Mouse (Mus musculus): ENCODE results near the gene Armc10. TPM values are rescaled to one million over a fixed set of nuclear protein-coding genes. Genes with fewer than 3 reads are reported as not detected.
"Not testable (repeated sequence)": the region's sequence is repeated elsewhere in the genome, so short reads cannot be mapped to it uniquely, and the experiment has no call there.

Armc10 gene
- total RNA-seq, 2 experiments from 2014 or later = 9.9 to 10.1 TPM

DNA sequence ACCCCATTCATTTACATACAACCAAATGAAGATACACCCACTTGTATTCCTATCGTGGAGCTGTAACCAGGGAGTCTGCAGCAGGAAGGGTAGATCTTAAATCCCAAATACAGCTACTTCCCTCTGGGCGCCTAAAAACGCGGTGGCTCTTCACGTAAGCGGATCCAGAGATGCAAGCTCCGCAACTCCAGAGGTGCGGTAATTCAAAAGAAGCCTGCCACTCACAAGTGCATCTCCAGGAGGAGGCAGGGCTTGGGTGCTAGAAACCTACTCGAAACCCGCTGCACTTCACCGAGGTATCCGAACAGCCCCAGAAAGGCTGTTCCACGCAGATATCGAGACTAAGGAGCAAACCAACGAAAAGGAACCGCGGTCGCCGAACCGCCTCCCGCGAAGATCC, 55.3 kb downstream of the Armc10 start:
- intact Hi-C loops (cut with DNase I) = loop anchor here (2.0 kb wide), 1 partner anchor 34 kb away; no protein-coding TSS in a partner anchor
- no peak for DNase-seq

DNA sequence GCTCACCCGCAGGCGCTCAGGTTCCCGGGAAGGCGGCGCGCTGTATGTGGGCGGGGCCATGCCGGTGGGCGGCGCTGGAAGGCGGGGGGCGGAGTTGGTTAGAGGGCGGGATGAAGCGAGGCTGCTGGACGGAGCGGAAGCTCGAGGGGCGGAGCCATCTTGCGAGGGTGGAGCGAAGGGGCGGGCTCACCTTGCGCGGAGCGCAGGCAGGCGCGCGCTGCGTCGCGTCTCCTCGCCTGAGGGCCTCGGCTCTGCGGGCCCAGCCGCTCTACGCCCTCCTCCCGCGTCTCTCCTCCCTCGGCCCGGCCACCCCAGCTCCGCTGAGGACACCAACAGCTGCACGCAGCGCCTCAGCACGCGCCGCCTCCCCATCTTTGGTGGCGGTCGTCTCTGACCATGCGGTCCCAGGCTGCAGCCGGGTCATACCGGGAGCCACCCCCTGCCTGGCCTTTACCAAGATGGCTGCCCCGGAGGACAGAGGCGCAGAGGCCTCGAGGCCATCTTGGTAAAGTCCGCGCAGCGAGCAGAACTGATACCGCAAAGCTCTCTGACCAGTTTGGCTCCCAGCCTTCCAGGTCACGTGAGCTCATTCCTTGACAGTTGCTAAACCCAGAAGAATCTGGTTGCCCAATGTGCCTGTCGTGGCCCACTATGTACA, 55.9 kb downstream of the Armc10 start, which contains the start of gene Napepld:
Napepld (minus strand) TSS at position 46 of the 658 bp plus-strand sequence.
- peak; percentile 99 to 100 for DNase-seq
- intact Hi-C loops (cut with DNase I) = loop anchor here (2.0 kb wide), 1 partner anchor 33 kb away; no protein-coding TSS in a partner anchor

DNA sequence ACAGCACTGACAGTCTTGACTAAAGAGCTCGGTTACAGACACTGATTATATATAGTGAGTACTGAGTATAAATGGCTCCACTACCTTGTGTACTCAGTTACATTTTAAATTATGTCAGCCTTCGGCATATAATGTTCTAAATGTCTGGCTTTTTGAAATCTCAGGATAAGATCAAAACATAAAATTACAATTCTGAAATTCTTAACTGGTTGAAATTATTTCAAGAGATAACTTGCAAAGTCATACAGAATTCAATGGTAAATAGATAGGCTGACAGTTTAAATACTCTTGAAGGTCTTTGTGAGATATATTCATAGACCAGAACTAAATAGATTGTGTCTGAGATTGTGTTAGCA, 56.4 kb downstream of the Armc10 start:
- DNase-seq = no peak
- intact Hi-C loops (cut with DNase I) = no loop called here

DNA sequence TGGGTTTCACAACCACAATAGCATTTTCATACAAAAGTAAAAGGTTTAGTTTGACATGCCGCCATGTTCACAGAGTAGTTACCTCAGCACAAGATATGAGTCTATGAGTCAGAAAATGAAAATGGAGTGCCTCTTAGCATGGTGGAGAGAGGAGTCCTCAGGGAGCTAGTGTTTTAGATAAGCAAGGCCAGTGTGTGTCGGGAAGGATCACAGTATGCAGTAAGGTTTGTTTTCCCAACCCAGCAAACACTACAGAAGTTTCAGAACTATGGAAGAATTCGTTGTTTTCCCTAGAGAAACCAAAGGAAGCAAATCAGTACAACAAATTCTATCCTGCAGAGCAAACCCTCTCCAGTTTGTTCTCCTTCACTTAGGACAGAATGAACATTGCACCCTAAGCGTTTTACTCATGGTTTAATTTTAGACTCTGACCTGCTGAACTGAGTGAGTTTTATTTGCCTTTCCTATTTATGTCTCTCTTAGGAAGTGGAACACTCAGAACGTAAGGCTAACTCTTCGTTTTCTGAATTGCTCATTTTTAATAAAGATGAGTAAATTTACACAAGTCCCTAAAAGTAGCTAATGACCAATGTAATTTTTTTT, 57.4 kb downstream of the Armc10 start:
- intact Hi-C loops (cut with DNase I) = no loop called here
- DNase-seq = peak in 1 of 2 experiments; percentile 6

DNA sequence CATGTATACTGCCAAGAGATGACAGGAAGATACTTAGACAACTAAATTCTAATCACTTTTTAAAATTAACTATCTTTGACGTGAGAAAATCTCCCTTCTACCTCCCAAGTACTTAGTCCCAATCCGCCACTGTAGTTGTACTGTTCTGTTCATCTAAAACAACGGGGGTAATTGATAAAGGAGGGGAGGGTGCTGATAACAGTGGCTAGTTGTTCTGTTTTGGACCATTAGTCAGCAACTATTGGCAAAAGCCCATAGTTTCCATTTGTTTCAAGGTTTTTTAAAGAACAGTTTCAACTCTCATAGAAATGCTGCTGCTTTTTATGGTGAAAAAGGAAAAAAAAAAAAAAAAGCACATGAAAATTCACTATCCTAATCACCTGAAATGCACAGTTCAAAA, 58.1 kb downstream of the Armc10 start:
- intact Hi-C loops (cut with DNase I) = no loop called here
- DNase-seq = no peak

DNA sequence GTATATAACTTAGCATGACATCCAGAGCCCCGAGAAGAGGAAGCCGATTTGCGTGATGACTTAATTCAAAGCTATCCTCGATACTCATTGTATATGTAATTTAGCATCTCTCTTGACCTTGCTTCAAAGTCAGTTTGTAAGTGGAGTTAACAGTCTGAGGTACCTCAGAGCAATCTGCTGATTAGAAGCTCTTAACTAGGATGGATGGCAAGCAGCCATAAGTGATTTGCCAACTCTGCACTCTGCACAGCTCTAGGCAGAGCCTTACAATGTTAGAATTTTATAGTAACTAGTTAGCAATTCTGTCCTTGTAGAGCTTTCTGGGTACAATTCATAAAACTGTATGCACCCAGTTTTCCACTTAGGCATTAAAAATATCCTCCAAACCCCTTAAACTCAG, 60.9 kb downstream of the Armc10 start:
- no peak for DNase-seq
- intact Hi-C loops (cut with DNase I) = no loop called here

DNA sequence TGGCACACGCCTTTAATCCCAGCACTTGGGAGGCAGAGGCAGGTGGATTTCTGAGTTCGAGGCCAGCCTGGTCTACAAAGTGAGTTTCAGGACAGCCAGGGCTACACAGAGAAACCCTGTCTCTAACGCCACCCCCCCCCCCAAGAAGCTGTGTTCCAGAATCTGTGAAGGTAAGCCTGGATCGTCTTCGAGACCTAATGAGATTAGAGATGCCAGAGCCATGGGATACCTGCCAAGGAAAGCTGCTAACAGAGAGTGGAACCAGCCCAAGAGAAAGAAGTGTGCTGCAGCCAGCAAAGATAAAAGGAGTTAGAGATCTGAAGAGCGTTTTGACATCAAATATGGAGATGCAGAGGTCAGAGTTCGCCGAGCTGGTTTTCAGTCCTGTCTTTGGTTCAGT, 62.4 kb downstream of the Armc10 start:
- intact Hi-C loops (cut with DNase I) = not testable (repeated sequence)

More for the DNA sequence above, 62.4 kb downstream of the Armc10 start:
- not testable (repeated sequence) for DNase-seq

Other genes starting within 250 kb of the Armc10 start
- gene Ccdc146, start 221.1 kb upstream of the Armc10 start, total RNA-seq (2021) = 1 to 10 TPM; 2.8 to 3.8 TPM
- gene Fam185a, start 220.9 kb upstream of the Armc10 start, total RNA-seq (2021) = 10 to 100 TPM; 11.5 to 12.9 TPM
- gene Lrrc17, start 102.3 kb upstream of the Armc10 start, total RNA-seq (2021) = 1 to 10 TPM; 6.3 to 8.4 TPM
- under 1 TPM; 0.14 to 0.15 TPM for gene Fbxl13, start 179 bp upstream of the Armc10 start, total RNA-seq (2021)
- gene Napepld, start 55.6 kb downstream of the Armc10 start, total RNA-seq (2021) = 1 to 10 TPM; 4.0 to 4.3 TPM
- 100 to 1,000 TPM; 220 to 223 TPM for gene Pmpcb, start 91.3 kb downstream of the Armc10 start, total RNA-seq (2021)
- 10 to 100 TPM; 13.5 to 17.6 TPM for gene Dnajc2, start 139.4 kb downstream of the Armc10 start, total RNA-seq (2021)
- gene Psmc2, start 139.5 kb downstream of the Armc10 start, total RNA-seq (2021) = 10 to 100 TPM; 89.2 to 94.5 TPM
- gene Slc26a5, start 219.8 kb downstream of the Armc10 start, total RNA-seq (2021) = not detected